Mouse (Mus musculus): ENCODE results near the gene Gm13212. TPM values are rescaled to one million over a fixed set of nuclear protein-coding genes. Genes with fewer than 3 reads are reported as not detected.

The Gm13212 gene
- polyA plus RNA-seq (2012; ENCODE audit: low replicate concordance): 0.76 and 1.4 TPM in 2 replicates

DNA sequence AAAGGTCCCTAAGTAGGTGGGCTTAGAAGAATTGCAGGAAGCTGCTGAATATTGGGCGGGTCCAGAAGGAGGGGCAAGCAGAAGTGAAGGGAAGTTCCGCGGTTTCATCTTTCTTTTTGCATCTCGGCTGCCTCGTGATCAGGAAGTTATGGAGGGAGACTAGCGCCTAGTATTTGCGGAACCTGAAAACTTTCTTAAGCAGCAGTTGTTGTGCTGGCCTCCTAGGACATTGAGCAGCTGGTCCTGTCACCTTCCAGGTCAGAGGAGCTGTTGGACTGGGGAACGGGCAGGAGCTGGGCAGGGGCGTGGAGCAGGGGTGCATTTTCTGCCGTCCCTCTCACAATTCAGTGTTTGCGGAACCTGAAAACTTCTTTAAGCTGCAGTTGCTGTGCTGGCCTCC, at the start of gene Gm13212:
TSS of gene Gm13212 (plus strand) at position 89 of the 400 bp plus-strand sequence.

DNA sequence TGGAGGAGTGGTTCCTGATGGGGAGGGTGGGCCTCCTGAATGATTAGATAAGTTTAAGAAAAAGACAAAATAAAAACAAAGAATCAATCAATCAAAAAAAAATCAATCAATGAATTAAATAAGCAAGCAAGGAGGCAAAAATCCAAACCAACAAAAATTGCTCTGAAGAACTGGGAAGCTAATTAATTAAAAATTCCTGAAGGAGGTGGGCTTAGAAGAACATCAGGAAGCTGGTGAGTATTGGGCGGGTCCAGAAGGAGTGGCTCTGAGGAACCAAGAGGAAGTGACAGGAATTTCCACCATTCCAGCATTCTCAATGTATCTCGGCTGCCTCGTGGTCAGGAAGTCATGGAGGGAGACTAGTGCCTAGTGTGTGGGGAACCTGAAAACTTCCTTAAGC, 85.4 kb downstream of the Gm13212 start, which contains the start of gene Zfp980:
TSS of gene Zfp980 (plus strand) at position 301 of the 400 bp plus-strand sequence.

Other genes starting within 250 kb of the Gm13212 start
- gene Zfp990, start 74.4 kb upstream of the Gm13212 start, polyA plus RNA-seq (2012; ENCODE audit: low replicate concordance): not detected in 2 replicates
- gene Zfp980, start 85.5 kb downstream of the Gm13212 start, polyA plus RNA-seq (2012; ENCODE audit: low replicate concordance): not detected in 2 replicates